Mouse (Mus musculus) kidney, postnatal 14 days (tissue): ENCODE data around the gene Epha3.
A peak's percentile ranks its signal among the peaks of the same experiment; 100 is the strongest.

Experiments used
- DNase-seq: peaks from one replicate; pipeline ENCODE4 v3.0.0; 2022; ENCODE audit warnings: mixed read lengths

Gene Epha3

GRCm38 (mm10) chr16:63650760-63651159 lies 213.2 kb downstream of the Epha3 start:
- no peak for DNase-seq

GRCm38 (mm10) chr16:63646577-63646976 lies 217.4 kb downstream of the Epha3 start:
- DNase-seq: no peak

GRCm38 (mm10) chr16:63642641-63643040 lies 221.3 kb downstream of the Epha3 start:
- no peak for DNase-seq

DNA sequence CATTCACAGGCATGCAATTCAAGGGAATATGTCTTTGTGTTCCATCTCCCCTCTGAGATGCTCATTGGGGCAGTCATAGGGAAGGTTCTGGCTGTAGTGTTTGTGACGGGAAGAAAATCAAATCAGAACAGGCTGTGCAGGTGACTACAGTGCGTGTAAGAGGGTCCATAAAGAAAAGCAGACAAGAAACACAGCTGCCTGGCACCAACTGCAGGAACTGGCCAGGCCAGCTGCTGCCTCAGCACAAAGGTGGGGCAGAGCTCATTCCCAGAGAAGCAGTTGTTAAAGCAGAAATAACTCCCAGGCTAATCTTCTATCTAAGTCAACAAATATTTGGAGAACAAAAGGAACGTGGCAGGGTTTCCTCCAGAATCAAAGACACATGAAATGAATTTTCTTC lies 222.4 kb downstream of the Epha3 start:
- no peak for DNase-seq

DNA sequence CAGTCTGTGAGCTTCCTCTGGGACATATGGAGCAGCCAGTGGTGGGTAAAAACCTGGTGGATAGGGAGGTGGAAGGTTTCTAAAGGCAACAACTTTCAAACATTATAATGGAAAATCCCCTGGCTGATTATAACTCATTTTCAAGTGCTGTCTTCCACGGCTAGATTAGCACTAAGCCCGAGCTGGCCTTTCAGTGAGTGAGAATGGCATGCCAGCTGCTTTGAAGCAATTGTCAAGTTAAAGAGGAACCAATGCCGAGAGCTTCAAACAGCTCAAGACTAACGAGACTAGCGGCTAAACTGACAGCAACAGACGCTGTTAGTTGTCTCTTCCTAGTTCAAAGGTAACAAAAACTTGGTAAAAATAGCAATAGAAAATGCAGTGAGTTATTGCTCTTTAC lies 225.3 kb downstream of the Epha3 start:
- DNase-seq: no peak

DNA sequence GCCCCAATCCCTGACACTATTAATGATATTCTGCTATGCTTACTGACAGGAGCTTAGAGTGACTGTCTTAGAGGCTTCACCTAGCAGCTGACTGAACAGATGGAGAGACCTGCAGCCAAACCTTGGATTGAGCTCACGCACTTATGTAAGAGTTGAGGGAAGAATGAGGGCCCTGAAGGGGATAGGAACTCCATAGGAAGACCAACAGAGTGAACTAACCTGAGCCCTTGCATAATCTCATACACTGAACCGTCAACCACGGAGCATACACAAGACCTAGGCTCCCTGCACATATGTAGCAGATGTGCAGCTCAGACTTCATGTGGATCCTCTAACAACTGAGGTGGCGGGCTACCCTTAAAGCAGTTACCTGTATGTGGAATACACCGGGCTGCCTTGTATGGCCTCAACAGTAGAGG lies 230.2 kb downstream of the Epha3 start:
- DNase-seq: no peak

DNA sequence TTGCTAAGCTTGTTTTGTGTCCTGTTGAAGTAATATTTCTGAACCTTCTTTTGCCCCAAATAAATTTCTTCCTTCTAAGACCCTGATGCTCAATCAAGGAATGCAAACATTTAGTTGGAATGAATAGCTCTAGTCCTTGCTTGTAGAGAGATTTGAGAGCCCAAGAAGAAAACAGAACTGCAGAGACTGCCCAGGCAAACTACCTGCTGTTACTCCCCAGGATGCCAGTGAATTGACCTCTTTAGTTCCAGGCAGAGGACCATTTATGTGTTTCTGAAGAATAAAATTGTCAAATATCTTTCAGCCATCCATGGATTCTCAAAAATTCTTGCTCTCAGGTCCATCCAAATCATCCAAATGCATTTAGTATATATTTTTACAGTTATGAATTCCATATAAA lies 238.7 kb downstream of the Epha3 start:
- no peak for DNase-seq

DNA sequence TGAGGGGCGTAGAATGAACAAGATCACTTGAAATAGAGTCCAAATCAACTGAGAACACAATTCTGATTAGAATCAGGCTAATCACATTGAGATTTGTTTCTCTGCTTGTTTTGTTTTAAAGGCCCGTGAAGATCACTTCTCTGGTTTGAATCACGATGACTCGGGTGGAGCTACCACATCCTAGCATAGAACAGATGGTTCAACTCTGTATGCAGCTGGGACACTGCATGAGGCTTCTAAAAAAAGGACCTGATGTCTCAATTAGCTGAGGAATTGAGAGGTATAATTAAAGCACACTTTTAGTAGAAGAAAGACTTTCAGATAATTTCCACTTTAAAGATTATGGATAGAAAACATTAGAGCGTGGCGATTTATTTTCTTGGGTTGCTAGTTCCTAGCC lies 242.1 kb downstream of the Epha3 start:
- DNase-seq: no peak

DNA sequence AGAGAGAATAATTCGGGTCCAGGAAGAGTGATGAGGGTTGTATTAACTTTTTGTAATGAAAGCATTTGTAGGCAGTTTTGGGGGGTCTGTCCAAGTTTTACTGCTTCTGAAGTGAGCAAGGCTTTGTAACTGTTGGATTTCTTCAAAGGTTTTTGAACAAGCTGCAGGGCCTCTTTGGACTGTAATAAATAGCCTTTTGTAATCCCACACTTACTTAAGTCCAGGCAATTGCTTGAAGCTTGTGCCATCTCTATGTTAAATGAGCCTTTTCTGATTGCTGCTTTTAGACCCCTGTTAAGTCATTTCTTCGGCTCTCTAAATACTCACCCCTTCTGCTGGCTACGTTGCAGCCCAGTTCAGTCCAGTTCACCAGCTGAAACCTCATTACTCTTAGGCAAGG lies 248.6 kb downstream of the Epha3 start:
- DNase-seq: no peak

DNA sequence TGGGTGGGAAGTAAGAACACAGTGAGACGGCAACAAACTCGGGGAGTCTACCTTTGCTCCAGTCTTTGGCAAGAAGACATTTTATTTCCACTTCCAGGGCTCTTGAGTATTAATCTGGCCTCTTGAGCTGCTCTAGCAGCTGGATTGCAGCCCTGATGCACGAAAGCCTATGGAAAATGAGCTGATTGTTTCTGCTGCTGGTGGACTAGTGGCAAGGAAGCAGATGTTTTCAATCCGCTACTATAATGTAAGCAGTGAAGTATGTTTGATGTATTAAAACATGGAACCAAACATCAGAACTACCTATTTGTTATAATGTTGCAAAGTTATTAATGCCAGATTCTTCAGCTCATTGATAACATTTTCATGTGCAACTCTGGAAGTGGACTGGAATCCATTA lies 251.0 kb downstream of the Epha3 start:
- no peak for DNase-seq

- no peak for DNase-seq
These were observed 263.7 kb downstream of the Epha3 start for GRCm38 (mm10) chr16:63600229-63600628.

DNA sequence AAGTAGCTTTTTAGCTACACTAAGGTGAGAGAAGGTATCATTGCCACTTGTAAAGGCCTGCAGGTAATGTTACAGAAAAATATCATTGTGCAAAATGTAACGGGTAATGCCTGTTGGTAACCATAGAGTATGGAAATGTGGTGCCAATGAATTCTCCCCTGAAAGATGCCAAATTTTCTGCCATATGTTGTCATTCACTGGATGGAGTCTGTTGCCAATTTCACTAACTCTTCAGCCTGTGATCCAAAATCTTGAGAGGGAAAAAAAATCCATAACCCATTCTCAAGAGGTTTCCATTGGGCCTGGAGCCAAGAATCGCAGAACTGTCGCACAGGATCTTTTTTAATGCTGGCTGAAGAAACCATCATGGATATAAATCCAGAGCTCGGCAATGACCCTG lies 269.3 kb downstream of the Epha3 start:
- no peak for DNase-seq

GRCm38 (mm10) chr16:63569746-63570145 lies 294.2 kb downstream of the Epha3 start:
- peak; percentile 2 for DNase-seq

GRCm38 (mm10) chr16:63566106-63566836 lies 297.7 kb downstream of the Epha3 start:
- peak; percentile 12 for DNase-seq

DNA sequence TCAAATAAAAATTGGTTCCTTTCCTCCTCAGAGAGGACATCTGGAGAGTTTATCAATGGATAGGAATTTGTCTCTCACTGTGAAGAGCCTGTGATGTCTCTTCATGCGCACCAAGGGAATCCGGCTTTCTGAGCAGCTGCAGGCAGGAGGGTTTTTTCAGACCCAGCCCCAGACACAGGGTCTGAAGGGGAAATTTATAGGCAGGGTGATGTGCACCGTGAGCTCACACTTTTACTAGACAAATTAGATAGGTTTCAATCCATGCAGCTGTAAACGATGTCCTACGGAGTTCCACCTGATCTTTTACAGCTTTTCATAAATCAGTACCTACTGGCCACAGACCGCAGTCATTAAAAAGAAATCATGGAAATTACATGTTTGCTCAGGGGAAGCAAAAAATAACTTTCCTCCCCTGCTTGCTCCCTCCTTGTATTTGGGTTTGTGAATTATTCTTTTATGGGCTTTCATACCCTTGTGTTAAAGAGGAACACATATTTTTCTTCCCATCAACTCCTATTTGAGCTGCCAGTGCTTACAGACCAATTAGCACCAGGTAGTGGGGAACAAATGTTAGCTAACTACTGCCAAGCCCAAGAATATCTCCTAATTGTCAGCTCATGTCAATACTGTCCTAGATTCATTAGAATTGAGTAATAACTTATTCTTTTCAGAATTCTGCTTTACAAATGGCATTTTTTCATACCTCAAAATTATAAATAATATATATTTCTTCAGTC lies 307.4 kb downstream of the Epha3 start:
- no peak for DNase-seq

GRCm38 (mm10) chr16:63552531-63552930 lies 311.4 kb downstream of the Epha3 start:
- DNase-seq: no peak

- no peak for DNase-seq
These were observed 324.5 kb downstream of the Epha3 start for GRCm38 (mm10) chr16:63539489-63539888.

GRCm38 (mm10) chr16:63528821-63529220 lies 335.2 kb downstream of the Epha3 start:
- DNase-seq: no peak

DNA sequence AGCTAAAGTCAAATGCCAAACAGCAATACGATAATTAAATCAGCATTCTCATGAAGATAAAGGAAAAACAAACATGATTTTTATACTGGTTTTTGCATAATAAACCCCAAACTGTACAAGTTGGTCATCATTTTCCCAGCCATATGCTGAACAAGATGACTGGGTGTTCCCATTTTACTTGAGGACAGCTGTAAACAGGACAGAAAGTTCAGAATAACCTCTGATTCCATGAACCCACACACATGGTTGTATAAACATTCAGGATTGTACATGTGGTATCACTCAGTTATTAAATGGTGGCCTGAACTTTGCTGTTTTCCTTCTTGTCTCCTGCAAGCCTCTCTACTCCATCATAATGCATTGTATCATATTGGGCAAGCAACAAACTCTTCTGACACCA lies 346.3 kb downstream of the Epha3 start:
- no peak for DNase-seq

- no peak for DNase-seq
These were observed 353.9 kb downstream of the Epha3 start for GRCm38 (mm10) chr16:63510069-63510468.

DNA sequence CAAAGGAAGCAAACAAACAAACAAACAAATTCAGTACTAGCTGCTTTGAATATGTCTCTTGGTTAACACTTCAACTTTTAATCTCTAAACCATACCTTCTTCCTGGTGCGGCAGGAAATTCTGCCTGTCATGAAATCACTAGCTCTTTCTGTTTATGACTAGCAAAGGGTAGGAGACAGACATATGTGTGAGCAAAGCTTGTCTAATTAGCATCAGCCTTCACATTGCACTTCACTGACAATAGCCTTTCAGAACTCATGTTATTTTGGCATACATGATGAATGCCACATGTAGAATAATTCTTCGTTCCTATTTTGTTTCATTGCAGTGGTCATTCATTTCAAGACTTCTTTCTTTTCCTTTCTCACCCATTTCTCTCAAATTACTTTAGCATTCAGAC lies 357.5 kb downstream of the Epha3 start:
- no peak for DNase-seq

GRCm38 (mm10) chr16:63501456-63501855 lies 362.5 kb downstream of the Epha3 start:
- no peak for DNase-seq

DNA sequence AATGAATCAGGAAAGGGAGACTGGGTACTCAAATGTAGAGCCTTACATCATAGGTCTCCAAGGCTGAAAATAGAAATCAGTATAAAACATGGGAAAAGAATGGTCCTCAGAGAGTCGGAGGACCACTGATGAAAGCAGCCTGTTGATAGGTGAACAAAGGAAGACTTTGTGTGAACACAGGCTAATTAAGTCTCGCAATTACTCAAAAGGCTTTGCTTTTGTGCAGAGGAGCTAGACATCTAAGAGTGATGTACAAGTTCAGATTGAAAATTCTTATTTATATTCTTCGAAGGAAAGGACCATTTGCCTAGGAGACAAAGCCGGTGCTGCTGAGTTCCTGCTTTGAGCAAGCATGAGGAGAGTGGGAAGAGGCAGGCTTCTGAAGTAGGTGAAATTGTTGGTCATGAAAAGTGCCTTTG lies 363.0 kb downstream of the Epha3 start:
- DNase-seq: no peak
